Mouse (Mus musculus) natural killer cell, adult 2 months (primary cell): ENCODE measurements around the gene Trit1.
"Not testable (repeated sequence)": the region's sequence is repeated elsewhere in the genome, so short reads cannot be mapped to it uniquely, and the experiment has no call there.

Experiments
- DNase-seq, 2 experiments: peaks; one replicate each; pipeline ENCODE4 v3.0.0; 2022; ENCODE audit warnings: low spot score in 2 of 2

The Trit1 gene

DNA sequence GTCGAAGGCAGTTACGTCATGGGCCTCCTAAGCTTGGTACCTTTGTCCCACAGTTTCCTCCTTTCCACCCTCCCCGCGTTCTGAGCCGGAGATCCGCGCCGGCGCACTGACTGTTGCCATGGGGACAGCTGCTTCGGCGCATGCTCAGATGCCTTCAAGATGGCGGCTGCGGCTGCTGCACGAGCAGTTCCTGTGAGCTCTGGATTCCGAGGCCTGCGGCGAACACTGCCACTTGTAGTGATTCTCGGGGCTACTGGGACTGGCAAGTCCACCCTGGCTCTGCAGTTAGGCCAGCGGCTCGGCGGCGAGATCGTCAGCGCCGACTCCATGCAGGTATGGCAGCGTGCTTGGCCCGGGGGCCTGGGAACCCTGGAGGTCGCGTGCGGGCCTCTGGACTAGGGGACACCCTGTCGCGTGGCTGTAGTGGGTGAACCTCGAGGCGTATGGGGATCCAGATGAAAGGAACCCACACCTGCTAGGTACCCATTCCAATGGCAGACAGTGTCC is at the start of gene Trit1:
Trit1 (plus strand) TSS at position 147 of the 507 bp plus-strand sequence.
- peak; percentile 91 to 94 for DNase-seq

- DNase-seq, result no peak
Measured at GRCm38 (mm10) chr4:122968106-122968505, 48.3 kb upstream of the Trit1 start.

- DNase-seq, result no peak
Measured at GRCm38 (mm10) chr4:122971191-122971590, 45.2 kb upstream of the Trit1 start.

- no peak for DNase-seq
Measured at GRCm38 (mm10) chr4:122971646-122972045, 44.8 kb upstream of the Trit1 start.

GRCm38 (mm10) chr4:122972056-122972455 is 44.3 kb upstream of the Trit1 start:
- DNase-seq, result no peak

- no peak for DNase-seq
Measured at GRCm38 (mm10) chr4:122974976-122975520, 41.3 kb upstream of the Trit1 start.

GRCm38 (mm10) chr4:122976885-122977284 is 39.5 kb upstream of the Trit1 start:
- DNase-seq, result no peak

GRCm38 (mm10) chr4:122978850-122979249 is 37.5 kb upstream of the Trit1 start:
- no peak for DNase-seq

GRCm38 (mm10) chr4:122979826-122980225 is 36.6 kb upstream of the Trit1 start:
- no peak for DNase-seq

- no peak for DNase-seq
Measured at GRCm38 (mm10) chr4:122980684-122981083, 35.7 kb upstream of the Trit1 start.

- no peak for DNase-seq
Measured at GRCm38 (mm10) chr4:122981238-122981637, 35.2 kb upstream of the Trit1 start.

GRCm38 (mm10) chr4:122981930-122982329 is 34.5 kb upstream of the Trit1 start:
- DNase-seq, result no peak

DNA sequence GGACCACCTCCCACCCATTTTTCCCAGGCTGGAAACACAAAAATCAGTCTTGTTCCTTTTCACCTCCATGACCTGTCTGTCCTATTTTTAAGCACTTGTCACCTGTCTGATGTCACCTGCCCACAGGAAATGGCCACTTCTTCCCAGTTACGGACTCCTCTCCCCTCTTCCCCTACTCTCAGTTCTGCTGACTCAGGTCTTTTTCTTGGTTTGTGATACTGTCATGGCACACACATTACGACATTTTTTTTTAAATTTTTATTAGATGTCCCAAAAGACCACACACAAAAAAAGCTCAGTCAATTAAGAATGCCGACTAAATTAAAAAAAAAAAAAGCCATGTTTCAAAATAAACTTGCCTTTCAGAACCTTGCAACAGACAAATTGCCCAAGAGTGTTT is 33.9 kb upstream of the Trit1 start:
- no peak for DNase-seq

- DNase-seq, result peak; percentile 33 to 37
Measured at GRCm38 (mm10) chr4:122983486-122984261, 32.7 kb upstream of the Trit1 start.

DNA sequence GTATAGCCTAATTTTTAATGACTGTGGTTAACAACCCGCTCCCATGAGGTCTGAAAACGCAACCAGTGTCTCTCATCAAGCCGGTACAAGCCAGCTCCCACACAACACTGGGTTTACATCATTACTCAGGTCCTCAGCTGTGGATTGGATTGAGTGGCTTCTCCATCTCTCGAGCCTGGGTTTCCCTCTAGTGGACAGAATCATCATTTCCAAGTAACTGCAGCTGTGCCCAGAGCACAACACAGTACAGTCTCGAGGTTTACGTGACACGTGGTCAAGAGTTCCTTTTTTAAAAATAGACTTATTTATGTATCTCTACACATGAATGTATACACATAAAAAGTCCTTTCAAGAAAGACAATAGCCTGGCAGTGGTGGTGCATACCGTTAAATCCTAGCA is 31.3 kb upstream of the Trit1 start:
- DNase-seq, result peak; percentile 53 to 73

DNA sequence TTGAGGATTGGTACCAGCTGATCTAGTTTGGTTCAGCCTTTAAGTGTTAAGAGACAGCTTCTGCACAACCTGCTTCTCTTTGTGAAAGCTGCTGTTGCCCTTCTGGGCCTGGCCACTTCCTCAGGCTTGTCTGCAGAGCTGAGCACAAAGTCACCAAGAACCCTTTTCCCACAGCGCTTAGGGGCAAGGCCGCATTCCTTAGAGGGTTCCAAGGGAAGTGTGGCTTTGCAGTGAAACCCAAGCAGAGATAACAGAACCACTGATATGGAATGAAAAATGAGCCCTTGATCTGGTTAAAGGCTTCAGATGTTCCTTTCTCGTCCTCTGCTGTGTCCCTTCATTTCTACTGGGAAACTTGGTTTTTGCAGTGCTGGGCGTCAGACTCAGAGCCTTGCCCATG is 29.0 kb upstream of the Trit1 start:
- no peak for DNase-seq

DNA sequence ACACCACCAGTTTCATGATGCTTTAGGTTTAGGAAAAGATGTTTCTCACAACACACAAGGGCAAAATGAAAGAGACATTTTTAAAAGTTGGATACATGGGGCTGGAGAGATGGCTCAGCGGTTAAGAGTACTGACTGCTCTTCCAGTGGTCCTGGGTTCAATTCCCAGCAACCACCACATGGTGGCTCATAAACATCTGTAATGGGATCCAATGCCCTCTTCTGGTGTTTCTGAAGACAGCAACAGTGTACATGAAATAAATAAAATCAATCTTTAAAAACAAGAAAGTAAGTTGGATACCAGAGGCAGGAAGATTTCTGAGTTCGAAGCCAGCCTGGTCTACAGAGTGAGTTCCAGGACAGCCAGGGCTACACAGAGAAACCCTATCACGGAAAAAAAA is 28.4 kb upstream of the Trit1 start:
- DNase-seq, result not testable (repeated sequence)

GRCm38 (mm10) chr4:122991177-122991576 is 25.2 kb upstream of the Trit1 start:
- DNase-seq, result peak in 1 of 2 experiments; percentile 16

DNA sequence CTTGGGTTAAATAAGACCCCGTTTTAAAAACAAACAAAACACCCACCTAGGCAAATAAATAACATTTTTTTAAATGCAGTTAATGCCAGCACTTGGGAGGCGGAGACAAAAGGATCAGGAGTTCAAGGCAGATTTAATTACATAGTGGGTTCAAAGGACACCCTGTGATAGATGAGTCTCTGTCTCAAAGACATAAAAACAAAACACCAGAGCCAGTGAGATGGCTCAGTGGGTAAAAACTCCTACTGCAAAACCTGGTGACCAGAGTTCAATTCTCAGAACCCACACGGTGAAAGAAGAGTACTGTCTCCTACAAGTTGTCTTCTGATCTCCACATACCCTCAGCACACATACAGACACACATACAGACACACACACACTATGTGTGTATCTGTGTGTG is 24.1 kb upstream of the Trit1 start:
- DNase-seq, result no peak

GRCm38 (mm10) chr4:122995404-122996220 is 20.8 kb upstream of the Trit1 start, which contains the start of gene Mycl:
Gene Mycl, plus strand, starts transcription at chr4:122995652.
- peak; percentile 55 to 81 for DNase-seq

DNA sequence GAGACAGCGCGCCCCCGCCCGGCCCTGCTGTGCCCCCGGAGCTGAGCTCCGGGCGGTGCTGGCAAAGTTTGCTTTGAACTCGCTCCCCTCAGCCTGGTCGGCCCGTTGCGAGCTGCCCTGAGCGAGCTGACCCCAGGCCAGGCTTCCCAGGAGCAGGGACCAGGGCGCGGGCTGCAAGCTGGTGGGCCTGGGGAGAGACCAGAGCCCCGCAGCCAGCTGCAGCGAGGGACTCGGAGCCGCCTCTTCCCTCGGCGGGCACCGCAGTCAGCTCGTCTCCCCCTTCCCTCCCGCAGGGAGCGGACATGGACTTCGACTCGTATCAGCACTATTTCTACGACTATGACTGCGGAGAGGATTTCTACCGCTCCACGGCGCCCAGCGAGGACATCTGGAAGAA is 20.2 kb upstream of the Trit1 start:
- DNase-seq, result peak in 1 of 2 experiments; percentile 19
